Mouse (Mus musculus): ENCODE measurements around the gene Hmgcs2.
A peak's percentile ranks its signal among the peaks of the same experiment; 100 is the strongest.

The Hmgcs2 gene

GRCm38 (mm10) chr3:98280204-98280932, at the start of gene Hmgcs2:
Hmgcs2 (plus strand) TSS chr3:98280435.
- DNase-seq (ENCODE audit: low spot score), result peak; percentile 81

GRCm38 (mm10) chr3:98233504-98233903, 46.7 kb upstream of the Hmgcs2 start:
- no peak for DNase-seq (ENCODE audit: low spot score)

- DNase-seq (ENCODE audit: low spot score), result peak; percentile 21
These were observed 44.0 kb upstream of the Hmgcs2 start for GRCm38 (mm10) chr3:98236266-98236665.

GRCm38 (mm10) chr3:98237240-98237639, 43.0 kb upstream of the Hmgcs2 start:
- no peak for DNase-seq (ENCODE audit: low spot score)

GRCm38 (mm10) chr3:98238150-98238549, 42.1 kb upstream of the Hmgcs2 start:
- no peak for DNase-seq (ENCODE audit: low spot score)

- DNase-seq (ENCODE audit: low spot score), result no peak
These were observed 38.2 kb upstream of the Hmgcs2 start for GRCm38 (mm10) chr3:98242051-98242450.

GRCm38 (mm10) chr3:98242458-98243037, 37.7 kb upstream of the Hmgcs2 start:
- DNase-seq (ENCODE audit: low spot score), result no peak

GRCm38 (mm10) chr3:98245892-98246291, 34.3 kb upstream of the Hmgcs2 start:
- DNase-seq (ENCODE audit: low spot score), result no peak

GRCm38 (mm10) chr3:98246985-98247751, 33.1 kb upstream of the Hmgcs2 start:
- DNase-seq (ENCODE audit: low spot score), result no peak

- no peak for DNase-seq (ENCODE audit: low spot score)
These were observed 30.9 kb upstream of the Hmgcs2 start for GRCm38 (mm10) chr3:98249378-98249777.

GRCm38 (mm10) chr3:98249833-98250448, 30.3 kb upstream of the Hmgcs2 start:
- no peak for DNase-seq (ENCODE audit: low spot score)

- DNase-seq (ENCODE audit: low spot score), result no peak
These were observed 26.2 kb upstream of the Hmgcs2 start for GRCm38 (mm10) chr3:98254059-98254458.

GRCm38 (mm10) chr3:98254656-98255583, 25.3 kb upstream of the Hmgcs2 start:
- DNase-seq (ENCODE audit: low spot score), result no peak

GRCm38 (mm10) chr3:98258723-98259122, 21.5 kb upstream of the Hmgcs2 start:
- no peak for DNase-seq (ENCODE audit: low spot score)

GRCm38 (mm10) chr3:98259271-98259751, 20.9 kb upstream of the Hmgcs2 start:
- DNase-seq (ENCODE audit: low spot score), result peak; percentile 78

- DNase-seq (ENCODE audit: low spot score), result no peak
These were observed 19.7 kb upstream of the Hmgcs2 start for GRCm38 (mm10) chr3:98260534-98260933.

- DNase-seq (ENCODE audit: low spot score), result no peak
These were observed 18.8 kb upstream of the Hmgcs2 start for GRCm38 (mm10) chr3:98261415-98261814.

- no peak for DNase-seq (ENCODE audit: low spot score)
These were observed 18.1 kb upstream of the Hmgcs2 start for GRCm38 (mm10) chr3:98262133-98262532.

GRCm38 (mm10) chr3:98267249-98267651, 13.0 kb upstream of the Hmgcs2 start:
- DNase-seq (ENCODE audit: low spot score), result peak; percentile 71

GRCm38 (mm10) chr3:98273623-98274398, 6.4 kb upstream of the Hmgcs2 start:
- DNase-seq (ENCODE audit: low spot score), result no peak
